Mouse (Mus musculus) MEL (cell line): Measurements from ENCODE around the gene Ccdc120. TPM values are rescaled to one million over a fixed set of nuclear protein-coding genes. Genes with fewer than 3 reads are reported as not detected.

ENCODE experiments used
- DNase-seq: peaks from one replicate; pipeline ENCODE4 v3.0.0; 2011; ENCODE audit warnings: low read depth, low spot score
- H3K27ac ChIP-seq: 2 replicates; pipeline ENCODE4 v1.5.1; 2012; ENCODE audit warnings: low read depth, mild to moderate bottlenecking, control low read depth, low read length, moderate library complexity; ENCODE audit not compliant: control insufficient read depth
- H3K27me3 ChIP-seq, 2 experiments: fragments of 150-350 bp in 1 of 2; sonication (generic) in 1 of 2; 2 replicates each; pipeline ENCODE4 v1.6.1; 2012; ENCODE audit warnings: low read length in 2 of 2, mild to moderate bottlenecking in 2 of 2, improper control_type of control experiment in 1 of 2, moderate library complexity in 1 of 2; ENCODE audit not compliant: insufficient read depth in 2 of 2, control insufficient read depth in 1 of 2
- H3K36me3 ChIP-seq, 2 experiments: 2 replicates each; pipeline ENCODE4 v1.6.1; 2012 to 2014; ENCODE audit warnings: low read length in 2 of 2, improper control_type of control experiment in 1 of 2, inconsistent platforms in 1 of 2, mild to moderate bottlenecking in 1 of 2; ENCODE audit not compliant: insufficient read depth in 2 of 2, control insufficient read depth in 1 of 2
- H3K4me1 ChIP-seq, 2 experiments: fragments of 150-350 bp in 1 of 2; sonication (generic) in 1 of 2; 2 replicates each; pipeline ENCODE4 v1.6.1; 2012; ENCODE audit warnings: low read length in 2 of 2, improper control_type of control experiment in 1 of 2, mild to moderate bottlenecking in 1 of 2; ENCODE audit not compliant: insufficient read depth in 2 of 2, control insufficient read depth in 1 of 2
- H3K4me3 ChIP-seq, 2 experiments: fragments of 150-350 bp in 1 of 2; sonication (generic) in 1 of 2; 2 replicates each; pipeline ENCODE4 v1.5.1; 2012; ENCODE audit warnings: low read depth in 2 of 2, low read length in 2 of 2, mild to moderate bottlenecking in 2 of 2, moderate library complexity in 2 of 2, control low read depth in 1 of 2, improper control_type of control experiment in 1 of 2; ENCODE audit not compliant: control insufficient read depth in 1 of 2, insufficient read depth in 1 of 2
- H3K79me2 ChIP-seq: 2 replicates; pipeline ENCODE4 v1.6.1; 2012; ENCODE audit warnings: mild to moderate bottlenecking, low read length, moderate library complexity; ENCODE audit not compliant: control insufficient read depth, poor library complexity, insufficient read depth
- H3K9ac ChIP-seq: 2 replicates; pipeline ENCODE4 v1.6.1; 2012; ENCODE audit warnings: low read depth, mild to moderate bottlenecking, control low read depth, low read length, moderate library complexity; ENCODE audit not compliant: control insufficient read depth, poor library complexity, severe bottlenecking
- H3K9me3 ChIP-seq: fragments of 150-350 bp; sonication (generic); replicated peaks from 2 replicates; pipeline ENCODE4 v1.6.1; 2012; ENCODE audit warnings: mild to moderate bottlenecking, low read length, improper control_type of control experiment, moderate library complexity; ENCODE audit not compliant: insufficient read depth
- CTCF ChIP-seq, 3 experiments: IDR thresholded peaks in 2 of 3; conservative IDR thresholded peaks in 1 of 3; 2 replicates each; pipeline ENCODE4 v1.5.1; 2011 to 2012; ENCODE audit warnings: low read length in 3 of 3, low read depth in 2 of 3, mild to moderate bottlenecking in 2 of 3, improper control_type of control experiment in 1 of 3, inconsistent platforms in 1 of 3, mixed read lengths in 1 of 3, moderate library complexity in 1 of 3; ENCODE audit not compliant: control insufficient read depth in 1 of 3, insufficient read depth in 1 of 3, poor library complexity in 1 of 3, severe bottlenecking in 1 of 3
- EP300 ChIP-seq, 2 experiments: IDR thresholded peaks; 2 replicates each; pipeline ENCODE4 v1.6.1; 2011; ENCODE audit warnings: improper control_type of control experiment in 2 of 2, low read length in 2 of 2, low read depth in 1 of 2, mild to moderate bottlenecking in 1 of 2
- ETS1 ChIP-seq: IDR thresholded peaks from 2 replicates; pipeline ENCODE4 v1.6.1; 2012; ENCODE audit warnings: low read depth, mild to moderate bottlenecking, inconsistent platforms, low read length, improper control_type of control experiment, moderate library complexity
- GATA1 ChIP-seq: IDR thresholded peaks from 2 replicates; pipeline ENCODE4 v1.6.1; 2011; ENCODE audit warnings: low read depth, low read length, improper control_type of control experiment
- MYB ChIP-seq: IDR thresholded peaks from 2 replicates; pipeline ENCODE4 v1.6.1; 2011; ENCODE audit warnings: mild to moderate bottlenecking, low read depth, low read length, improper control_type of control experiment
- NELFE ChIP-seq: IDR thresholded peaks from 2 replicates; pipeline ENCODE4 v1.6.1; 2011; ENCODE audit warnings: low read depth, low read length, improper control_type of control experiment
- RAD21 ChIP-seq: IDR thresholded peaks from 2 replicates; pipeline ENCODE4 v1.6.1; 2011; ENCODE audit warnings: mild to moderate bottlenecking, low read depth, low read length, improper control_type of control experiment
- SMC3 ChIP-seq: IDR thresholded peaks from 2 replicates; pipeline ENCODE4 v1.6.1; 2011; ENCODE audit warnings: low read depth, low read length, improper control_type of control experiment
- TAL1 ChIP-seq: IDR thresholded peaks from 2 replicates; pipeline ENCODE4 v1.6.1; 2012; ENCODE audit warnings: mild to moderate bottlenecking, inconsistent platforms, low read length, moderate library complexity, mixed read lengths
- TCF12 ChIP-seq: IDR thresholded peaks from 2 replicates; pipeline ENCODE4 v1.6.1; 2014; ENCODE audit warnings: low read depth, mild to moderate bottlenecking, inconsistent platforms, low read length, improper control_type of control experiment, moderate library complexity
- USF1 ChIP-seq: IDR thresholded peaks from 2 replicates; pipeline ENCODE4 v1.6.1; 2014; ENCODE audit warnings: low read depth, mild to moderate bottlenecking, inconsistent platforms, low read length, improper control_type of control experiment, moderate library complexity
- ZC3H11A ChIP-seq: IDR thresholded peaks from 2 replicates; pipeline ENCODE4 v1.6.1; 2012; ENCODE audit warnings: low read depth, mild to moderate bottlenecking, inconsistent platforms, low read length, improper control_type of control experiment
- ZNF384 ChIP-seq: IDR thresholded peaks from 2 replicates; pipeline ENCODE4 v1.6.1; 2012; ENCODE audit warnings: low read depth, mild to moderate bottlenecking, inconsistent platforms, low read length, improper control_type of control experiment
- polyA plus RNA-seq, 2 experiments: library from polyadenylated mRNA; stranded (reverse) in 1 of 2; unstranded in 1 of 2; fragments of >175 nt in 1 of 2; fragments of >200 nt in 1 of 2; gene quantifications; 2 replicates each; pipeline versions ENCODE4 v1.2.1 to v1.2.4; 2012; ENCODE audit warnings: low replicate concordance in 2 of 2, low read depth in 1 of 2; ENCODE audit not compliant: insufficient read length in 2 of 2, insufficient read depth in 1 of 2, missing spikeins in 1 of 2
- total RNA-seq: library from RNA; depleted of rRNA; stranded (reverse); fragments of 300-350 nt; gene quantifications from 2 replicates; pipeline ENCODE4 v1.2.3, GENCODE M21; 2012

Ccdc120 gene
- total and polyA plus RNA-seq, 3 experiments, result 3.9 to 12.2 TPM; not detected in 1

DNA sequence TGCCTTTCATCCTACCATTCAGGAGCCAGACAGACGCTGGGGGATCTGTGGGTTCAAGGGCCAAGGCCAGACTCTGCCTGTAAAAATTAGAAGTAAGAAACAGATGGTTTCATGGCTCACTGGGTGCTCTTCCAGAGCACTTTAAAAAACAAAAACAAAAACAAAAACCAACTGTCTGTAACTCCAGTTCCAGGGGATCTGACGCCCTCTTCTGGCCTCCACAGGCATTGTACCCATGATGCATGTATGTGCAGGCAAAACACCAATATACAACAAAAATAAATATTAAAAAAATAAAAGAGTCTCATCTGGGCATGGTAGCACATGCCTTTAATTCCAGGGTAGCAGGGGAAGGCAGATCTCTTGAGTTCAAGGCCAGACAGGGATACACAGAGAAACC is 22.1 kb upstream of the Ccdc120 start:
- DNase-seq, result no peak
- H3K9ac ChIP-seq, result no peak overlapping the region
- TF ChIP-seq ZC3H11A, result 0 out of 2 replicates have a peak, but pooled peaks have one; percentile 30
- peak; percentile 38 for TF ChIP-seq RAD21
- TF ChIP-seq CTCF (IDR thresholded peaks at IDR 0.05 in 2 of 3, conservative IDR thresholded peaks at IDR 0.05 in 1 of 3; ENCODE audit: control insufficient read depth in 1 of 3, insufficient read depth in 1 of 3, low read depth in 2 of 3, low read length in 3 of 3, poor library complexity in 1 of 3, severe bottlenecking in 1 of 3), result peak; percentile 61 to 66 (median 64)
- TF ChIP-seq NELFE, result no peak
- no peak for TF ChIP-seq TAL1
- TF ChIP-seq SMC3, result peak; percentile 55
- no peaks in the 10 kb centered on the region for H3K27me3 ChIP-seq
- H3K36me3 ChIP-seq, result peaks cover 15 to 50% of the 10 kb centered on the region in 2 experiments
- H3K9me3 ChIP-seq, result no peaks in the 10 kb centered on the region
- no peaks in the 10 kb centered on the region; the same call in 1 of the 2 replicates for H3K79me2 ChIP-seq
- peaks cover 35 to 39% of the 10 kb centered on the region in 2 experiments for H3K4me1 ChIP-seq
- H3K4me3 ChIP-seq, result no peak overlapping the region
- H3K27ac ChIP-seq, result no peak overlapping the region

DNA sequence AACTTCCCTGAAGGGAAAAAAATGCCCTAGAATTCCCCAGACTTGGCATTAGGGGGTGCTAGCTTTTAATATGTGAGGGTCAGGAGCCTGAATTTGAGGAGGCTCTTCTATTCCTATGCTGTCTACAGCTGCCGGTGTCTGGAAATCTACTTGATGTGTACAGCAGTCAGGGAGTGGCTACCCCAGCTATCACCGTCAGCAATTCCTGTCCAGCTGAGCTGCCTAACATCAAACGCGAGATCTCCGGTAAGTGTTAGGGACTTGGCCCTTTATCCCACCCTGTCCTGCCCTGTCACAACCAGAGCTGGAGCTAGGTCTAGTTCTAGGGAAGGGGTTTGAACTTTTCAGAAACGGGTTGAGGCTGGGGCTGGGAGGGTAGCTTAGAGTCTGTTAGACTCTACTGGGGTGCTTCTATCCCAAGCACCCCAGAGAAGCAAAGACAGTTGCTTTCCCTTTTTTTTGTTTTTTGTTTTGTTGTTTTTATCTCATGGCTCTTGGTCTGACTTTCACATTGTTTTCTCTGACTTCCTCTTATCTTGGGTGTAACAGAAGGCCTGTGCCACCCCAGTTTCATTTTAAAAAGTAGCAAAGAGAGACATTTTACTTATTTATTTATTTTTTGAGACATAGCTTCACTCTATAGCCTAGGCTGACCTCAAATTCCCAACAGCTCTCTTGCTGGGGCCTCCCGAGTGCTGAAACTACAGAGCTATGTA is 18.8 kb upstream of the Ccdc120 start:
- peaks cover 20 to 37% of the 10 kb centered on the region in 2 experiments for H3K36me3 ChIP-seq
- no peaks in the 10 kb centered on the region for H3K27me3 ChIP-seq
- peak; percentile 69 for DNase-seq
- H3K4me3 ChIP-seq, result peak overlapping the region; percentile 3 to 8; a peak in 2 of 4 replicates
- H3K79me2 ChIP-seq, result peaks cover 11% of the 10 kb centered on the region
- no peaks in the 10 kb centered on the region for H3K9me3 ChIP-seq
- peak overlapping the region; percentile 56 for H3K9ac ChIP-seq
- TF ChIP-seq ZNF384 (peak; percentile 81), MYB (peak; percentile 41; the same call in 1 of the 2 replicates), TAL1 (peak; percentile 81), CTCF (IDR thresholded peaks at IDR 0.05 in 2 of 3, conservative IDR thresholded peaks at IDR 0.05 in 1 of 3; ENCODE audit: control insufficient read depth in 1 of 3, insufficient read depth in 1 of 3, low read depth in 2 of 3, low read length in 3 of 3, poor library complexity in 1 of 3, severe bottlenecking in 1 of 3) (peak in 1 of 3 experiments; percentile 11; a peak in 1 of 6 replicates), SMC3 (no peak), EP300 (IDR thresholded peaks at IDR 0.05; ENCODE audit: low read depth in 1 of 2, low read length in 2 of 2) (peak; percentile 80 to 81), GATA1 (peak; percentile 87), TCF12 (peak; percentile 80), ETS1 (peak; percentile 84), USF1 (no peak)
- peak overlapping the region; percentile 94 for H3K27ac ChIP-seq
- H3K4me1 ChIP-seq, result peaks cover 29 to 36% of the 10 kb centered on the region in 2 experiments
